In the genomic region with DNA sequence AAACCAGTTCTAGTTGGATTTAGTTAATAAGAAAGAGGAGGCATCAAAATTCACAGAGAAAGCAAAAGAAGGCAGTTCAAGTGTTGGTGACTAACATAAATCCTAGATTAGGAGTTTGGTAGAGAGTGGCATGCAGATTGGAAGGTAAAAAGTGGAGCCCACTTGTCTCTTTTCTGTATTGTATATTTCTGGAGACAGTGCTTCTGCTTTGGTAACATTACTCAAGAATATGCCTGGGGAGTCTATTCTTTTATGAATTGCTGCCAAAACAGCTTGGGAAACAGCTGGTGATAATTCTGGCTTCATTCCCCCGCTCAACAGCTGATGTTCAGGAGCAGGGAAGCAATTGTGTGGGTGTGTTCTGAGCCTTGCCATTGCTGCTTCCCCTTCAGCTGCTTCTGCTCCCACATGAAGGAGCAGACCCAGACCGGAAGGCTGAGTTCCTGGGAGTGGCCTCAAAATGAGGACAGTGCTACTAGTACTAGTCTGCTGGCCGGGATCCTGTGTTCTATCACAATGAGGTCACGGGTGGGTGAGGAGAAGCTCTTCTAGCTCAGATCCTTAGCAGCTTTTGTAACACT, we compare ENCODE assay signal across 8 mouse cellular contexts.
DNase-seq lines count a peak whose midpoint lies in the region.

No protein-coding gene starts in this region.

- DNase-seq in ovary, adult 18-20 months (ENCODE audit: low spot score): peak; percentile 1
- DNase-seq in ovary, postnatal 10 days (ENCODE audit: low spot score): no peak
- peak; percentile 33 to 56 for DNase-seq in frontal cortex, postnatal 25 days (ENCODE audit: low spot score in 2 of 2)
- DNase-seq in kidney, adult 8-10 months: peak; percentile 1 to 2
- DNase-seq in left cerebral cortex, postnatal 10 days (ENCODE audit: extremely low spot score in 1 of 2, low spot score in 2 of 2): peak; percentile 53 to 59
- DNase-seq in right cerebral cortex, postnatal 25 days: peak; percentile 76
- no peak for DNase-seq in T-cell, adult 2 months (ENCODE audit: low spot score)
- DNase-seq in urinary bladder, adult 18-20 months (ENCODE audit: low spot score in 2 of 2): no peak

- intact Hi-C loops in left cerebral cortex, postnatal 10 days (cut with DNase I): no loop called here

Comparison
In these comparisons a context has a peak if more than half of its experiments do, and no peak if none do; other contexts are left out.
1. DNase-seq: peak in ovary, adult 18-20 months (single experiment), frontal cortex, postnatal 25 days (2 of 2), kidney, adult 8-10 months (2 of 2), left cerebral cortex, postnatal 10 days (2 of 2) and right cerebral cortex, postnatal 25 days (single experiment); none in ovary, postnatal 10 days (single experiment), T-cell, adult 2 months (single experiment) and urinary bladder, adult 18-20 months (0 of 2).